Mouse (Mus musculus) embryonic facial prominence, embryonic 14.5 days (tissue): Measurements from ENCODE around the gene Atp5mpl. TPM values are rescaled to one million over a fixed set of nuclear protein-coding genes. Genes with fewer than 3 reads are reported as not detected.

Experiments used
- ATAC-seq: fragments of 200-750 bp; cut with Nextera tagmentation; 2 replicates; pipeline ENCODE4 v1.8.0; 2017; ENCODE audit warnings: low read depth, moderate number of reproducible peaks, moderate TSS enrichment
- DNase-seq: peaks from one replicate; pipeline ENCODE4 v3.0.0-alpha.2; 2015; ENCODE audit warnings: low spot score
- H3K27ac ChIP-seq: fragments of 300-500 bp; sonication (generic); replicated peaks from 2 replicates; pipeline ENCODE4 v1.5.1; 2014; ENCODE audit warnings: low read depth, mild to moderate bottlenecking, low read length, moderate library complexity
- H3K27me3 ChIP-seq: fragments of 300-500 bp; sonication (generic); replicated peaks from 2 replicates; pipeline ENCODE4 v1.6.1; 2014; ENCODE audit warnings: low read length; ENCODE audit not compliant: control insufficient read depth, insufficient read depth
- H3K36me3 ChIP-seq: fragments of 300-500 bp; sonication (generic); 2 replicates; pipeline ENCODE4 v1.6.1; 2014; ENCODE audit warnings: low read length, mixed read lengths; ENCODE audit not compliant: control insufficient read depth, insufficient read depth
- H3K4me1 ChIP-seq: fragments of 300-500 bp; sonication (generic); 2 replicates; pipeline ENCODE4 v1.6.1; 2014; ENCODE audit warnings: antibody characterized with exemption, low read length; ENCODE audit not compliant: control insufficient read depth, insufficient read depth
- H3K4me2 ChIP-seq: fragments of 300-500 bp; sonication (generic); 2 replicates; pipeline ENCODE4 v1.6.1; 2014; ENCODE audit warnings: low read depth, mild to moderate bottlenecking, low read length, moderate library complexity, mixed read lengths
- H3K4me3 ChIP-seq: fragments of 300-500 bp; sonication (generic); 2 replicates; pipeline ENCODE4 v1.5.1; 2014; ENCODE audit warnings: low read depth, mild to moderate bottlenecking, low read length
- H3K9ac ChIP-seq: fragments of 300-500 bp; sonication (generic); 2 replicates; pipeline ENCODE4 v1.6.1; 2014; ENCODE audit warnings: low read depth, mild to moderate bottlenecking, low read length, moderate library complexity, mixed read lengths
- H3K9me3 ChIP-seq: fragments of 300-500 bp; sonication (generic); 2 replicates; pipeline ENCODE4 v1.6.1; 2016; ENCODE audit warnings: low read length; ENCODE audit not compliant: control insufficient read depth
- WGBS: fragments of 180-500 bp; shearing (Covaris S2); extraction: QIAGEN DNeasy Blood & Tissue Kit; methylation state at CpG from one replicate; pipeline ENCODE4 v1.1.7; 2014; 5-methylcytosine and 5-hydroxymethylcytosine counted together
- polyA plus RNA-seq: library from polyadenylated mRNA; unstranded; fragments of >200 nt; fragmentation: Nextera tagmentation; extraction: Ambion mirVana; gene quantifications from 2 replicates; pipeline ENCODE4 v1.2.1, GENCODE M21; 2014

The Atp5mpl gene
- polyA plus RNA-seq, 1 experiment from 2014 or later: 799 TPM

DNA sequence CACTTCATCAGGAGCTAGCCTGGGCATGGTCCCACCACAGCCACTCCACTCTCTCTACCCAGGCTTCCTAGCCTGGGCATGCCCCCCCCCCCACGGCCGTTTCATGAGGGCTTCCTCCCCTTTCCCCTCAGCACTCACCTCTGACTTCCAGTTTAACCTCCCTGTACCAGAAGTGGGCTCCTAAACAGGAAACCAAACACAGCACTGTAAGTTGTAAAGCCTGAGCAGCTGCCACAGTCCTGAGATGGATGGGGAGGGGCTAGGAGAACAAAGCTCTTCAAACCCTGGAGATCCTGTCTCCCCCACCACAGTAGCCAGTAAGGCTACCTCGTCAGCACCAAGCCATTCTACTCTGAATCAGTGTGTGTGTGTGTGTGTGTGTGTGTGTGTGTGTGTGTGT is 52.7 kb downstream of the Atp5mpl start:
- DNase-seq (peak; percentile 44), ATAC-seq (no peak)
- Histone ChIP-seq H3K4me1 (peaks cover 10% of the 10 kb centered on the region), H3K9me3 (no peaks in the 10 kb centered on the region), H3K9ac (no peak overlapping the region), H3K27me3 (no peaks in the 10 kb centered on the region), H3K27ac (no peak overlapping the region), H3K4me3 (no peak overlapping the region), H3K36me3 (no peaks in the 10 kb centered on the region), H3K4me2 (no peak overlapping the region)
- 34% methylated on average over 3 of the region's 3 CpGs for WGBS

DNA sequence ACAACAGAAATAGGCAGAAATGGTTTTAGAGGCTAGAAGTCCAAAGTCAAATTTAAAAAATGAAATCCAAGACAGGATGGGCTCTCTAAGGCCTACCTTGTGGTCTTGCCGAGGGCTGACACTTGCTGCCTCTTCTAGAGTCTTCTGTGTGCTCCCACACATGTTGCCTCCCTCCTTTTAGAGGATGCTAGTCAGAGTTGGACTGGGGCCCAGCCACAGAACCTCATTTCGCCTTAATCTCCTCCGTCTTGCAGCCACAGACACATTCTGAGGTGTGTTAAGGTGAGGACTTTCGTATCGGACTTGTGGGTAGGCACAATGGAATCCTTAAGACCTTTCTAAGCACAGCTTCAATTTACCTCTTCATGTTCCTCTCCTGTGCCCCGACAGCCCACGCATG is 54.0 kb downstream of the Atp5mpl start:
- 81% methylated on average over 7 of the region's 7 CpGs for WGBS
- Histone ChIP-seq H3K27me3 (no peaks in the 10 kb centered on the region), H3K4me3 (no peak overlapping the region), H3K9ac (no peak overlapping the region), H3K4me2 (no peak overlapping the region), H3K4me1 (peaks cover 10% of the 10 kb centered on the region), H3K27ac (no peak overlapping the region), H3K36me3 (no peaks in the 10 kb centered on the region), H3K9me3 (no peaks in the 10 kb centered on the region)
- DNase-seq: no peak
- ATAC-seq: no peak

GRCm38 (mm10) chr12:111911796-111912195 is 55.0 kb downstream of the Atp5mpl start:
- no peak overlapping the region for H3K4me2 ChIP-seq
- no peak overlapping the region for H3K9ac ChIP-seq
- ATAC-seq (no peak), DNase-seq (no peak)
- peaks cover 7% of the 10 kb centered on the region for H3K4me1 ChIP-seq
- 84% methylated on average over 2 of the region's 2 CpGs for WGBS
- H3K27me3 ChIP-seq: no peaks in the 10 kb centered on the region
- no peaks in the 10 kb centered on the region for H3K36me3 ChIP-seq
- no peak overlapping the region for H3K27ac ChIP-seq
- H3K4me3 ChIP-seq: no peak overlapping the region
- no peaks in the 10 kb centered on the region for H3K9me3 ChIP-seq

Other genes starting within 250 kb of the Atp5mpl start
- gene Klc1, start 208.1 kb downstream of the Atp5mpl start, polyA plus RNA-seq: 128 and 137 TPM in 2 replicates
- gene Xrcc3, start 153.1 kb downstream of the Atp5mpl start, polyA plus RNA-seq: 8.5 and 11.7 TPM in 2 replicates
- 119 and 122 TPM in 2 replicates for gene Zfyve21, start 152.8 kb downstream of the Atp5mpl start, polyA plus RNA-seq
- gene Ppp1r13b, start 58.9 kb downstream of the Atp5mpl start, polyA plus RNA-seq: 15.3 and 17.2 TPM in 2 replicates
- 0.21 and 0.34 TPM in 2 replicates for gene Tdrd9, start 4.6 kb upstream of the Atp5mpl start, polyA plus RNA-seq
- gene Rd3l, start 14.3 kb upstream of the Atp5mpl start, polyA plus RNA-seq: not detected in 2 replicates
- 1.4 and 2.6 TPM in 2 replicates for gene Aspg, start 139.7 kb upstream of the Atp5mpl start, polyA plus RNA-seq
- gene Kif26a, start 179.2 kb upstream of the Atp5mpl start, polyA plus RNA-seq: 4.0 TPM in 2 replicates